Mouse (Mus musculus) C2C12 (cell line): Measurements from ENCODE around the gene Clgn. TPM values are rescaled to one million over a fixed set of nuclear protein-coding genes. Genes with fewer than 3 reads are reported as not detected.
"Not testable (repeated sequence)": the region's sequence is repeated elsewhere in the genome, so short reads cannot be mapped to it uniquely, and the experiment has no call there.

ENCODE experiments used
- H3K27me3 ChIP-seq: one replicate; pipeline ENCODE4 v1.6.1; 2011; ENCODE audit not compliant: control insufficient read depth, insufficient read depth, insufficient read length
- H3K36me3 ChIP-seq: one replicate; pipeline ENCODE4 v1.6.1; 2011; ENCODE audit not compliant: control insufficient read depth, insufficient read depth
- H3K4me3 ChIP-seq: one replicate; pipeline ENCODE4 v1.5.1; 2011; ENCODE audit warnings: mild to moderate bottlenecking, control low read depth; ENCODE audit not compliant: poor library complexity, insufficient read depth, severe bottlenecking
- H3K79me2 ChIP-seq: one replicate; pipeline ENCODE4 v1.6.1; 2011; ENCODE audit not compliant: control insufficient read depth, insufficient read depth
- H3K79me3 ChIP-seq: one replicate; pipeline ENCODE4 v1.6.1; 2011; ENCODE audit warnings: low read depth, control low read depth
- H3ac ChIP-seq: one replicate; pipeline ENCODE3; 2011; ENCODE audit warnings: low read depth; ENCODE audit not compliant: control insufficient read depth, insufficient read length
- CEBPB ChIP-seq: IDR thresholded peaks from one replicate; pipeline ENCODE4 v1.6.1; 2011; ENCODE audit warnings: low read depth, mild to moderate bottlenecking, control low read depth, moderate library complexity
- CTCF ChIP-seq: IDR thresholded peaks from one replicate; pipeline ENCODE4 v1.5.1; 2011; ENCODE audit not compliant: control insufficient read depth, insufficient read depth, insufficient read length
- FOSL1 ChIP-seq: IDR thresholded peaks from one replicate; pipeline ENCODE4 v1.8.0; 2011; ENCODE audit warnings: mild to moderate bottlenecking, low read length; ENCODE audit not compliant: poor library complexity, insufficient read depth, severe bottlenecking
- MAX ChIP-seq: IDR thresholded peaks from one replicate; pipeline ENCODE4 v1.6.1; 2011; ENCODE audit warnings: mild to moderate bottlenecking, control low read depth
- MYOD1 ChIP-seq: IDR thresholded peaks from one replicate; pipeline ENCODE4 v1.6.1; 2011; ENCODE audit warnings: low read depth; ENCODE audit not compliant: control insufficient read depth, insufficient read length
- MYOG ChIP-seq: IDR thresholded peaks from one replicate; pipeline ENCODE4 v1.6.1; 2011; ENCODE audit not compliant: control insufficient read depth, insufficient read length; ENCODE audit errors: extremely low read depth
- USF1 ChIP-seq: IDR thresholded peaks from one replicate; pipeline ENCODE4 v1.6.1; 2011; ENCODE audit warnings: low read depth, mild to moderate bottlenecking, control low read depth, moderate library complexity
- polyA plus RNA-seq: library from polyadenylated mRNA; unstranded; fragments of >200 nt; fragmentation: generic; extraction: Trizol; gene quantifications from one replicate; pipeline ENCODE4 v1.2.1, GENCODE M21; 2012; ENCODE audit warnings: missing spikeins

Gene Clgn
- polyA plus RNA-seq, 1 experiment = not detected

- TF ChIP-seq CEBPB (no peak), USF1 (no peak), MYOD1 (no peak), MAX (no peak), FOSL1 (no peak), CTCF (no peak), MYOG (no peak)
- Histone ChIP-seq H3K27me3 (peaks cover 9% of the 10 kb centered on the region), H3K79me3 (no peaks in the 10 kb centered on the region), H3ac (no peak overlapping the region), H3K36me3 (no peaks in the 10 kb centered on the region), H3K79me2 (no peaks in the 10 kb centered on the region), H3K4me3 (no peak overlapping the region)
Measured at GRCm38 (mm10) chr8:83425202-83425601, 35.5 kb downstream of the Clgn start.

- Histone ChIP-seq H3K4me3 (no peak overlapping the region), H3K27me3 (peaks cover 9% of the 10 kb centered on the region), H3ac (no peak overlapping the region), H3K79me2 (no peaks in the 10 kb centered on the region), H3K79me3 (no peaks in the 10 kb centered on the region), H3K36me3 (no peaks in the 10 kb centered on the region)
- TF ChIP-seq MAX (no peak), MYOD1 (no peak), CEBPB (no peak), CTCF (no peak), MYOG (no peak), FOSL1 (no peak)
Measured at GRCm38 (mm10) chr8:83426104-83426759, 36.6 kb downstream of the Clgn start.

GRCm38 (mm10) chr8:83426949-83427348 lies 37.3 kb downstream of the Clgn start:
- Histone ChIP-seq H3ac (no peak overlapping the region), H3K27me3 (peaks cover 9% of the 10 kb centered on the region), H3K4me3 (no peak overlapping the region), H3K79me2 (no peaks in the 10 kb centered on the region), H3K36me3 (no peaks in the 10 kb centered on the region), H3K79me3 (no peaks in the 10 kb centered on the region)
- TF ChIP-seq USF1 (no peak), MYOD1 (no peak), FOSL1 (no peak), MAX (no peak), CTCF (no peak), CEBPB (no peak), MYOG (no peak)

GRCm38 (mm10) chr8:83428621-83429020 lies 39.0 kb downstream of the Clgn start:
- H3K4me3 ChIP-seq, H3K79me3 ChIP-seq, H3K27me3 ChIP-seq, H3K79me2 ChIP-seq, H3ac ChIP-seq: not testable (repeated sequence)
- H3K36me3 ChIP-seq = peaks cover 14% of the 10 kb centered on the region

- no peak for TF ChIP-seq MYOG
- TF ChIP-seq CEBPB = no peak
- TF ChIP-seq FOSL1 = no peak
- TF ChIP-seq USF1 = no peak
- no peak for TF ChIP-seq MYOD1
- no peak for TF ChIP-seq MAX
- no peak for TF ChIP-seq CTCF
- no peak overlapping the region for H3ac ChIP-seq
- H3K79me2 ChIP-seq = no peaks in the 10 kb centered on the region
- peaks cover 5% of the 10 kb centered on the region for H3K27me3 ChIP-seq
- H3K79me3 ChIP-seq = no peaks in the 10 kb centered on the region
- peaks cover 18% of the 10 kb centered on the region for H3K36me3 ChIP-seq
- no peak overlapping the region for H3K4me3 ChIP-seq
Measured at GRCm38 (mm10) chr8:83429071-83429524, 39.4 kb downstream of the Clgn start.

GRCm38 (mm10) chr8:83437077-83437476 lies 47.4 kb downstream of the Clgn start:
- Histone ChIP-seq H3K36me3 (peaks cover 30% of the 10 kb centered on the region), H3K27me3 (no peaks in the 10 kb centered on the region), H3ac (no peak overlapping the region), H3K79me3 (peaks cover 19% of the 10 kb centered on the region), H3K79me2 (peaks cover 35% of the 10 kb centered on the region), H3K4me3 (no peak overlapping the region)
- TF ChIP-seq MYOD1 = no peak
- no peak for TF ChIP-seq USF1
- no peak for TF ChIP-seq CEBPB
- TF ChIP-seq FOSL1 = no peak
- no peak for TF ChIP-seq MYOG
- no peak for TF ChIP-seq MAX
